Mouse (Mus musculus): ENCODE measurements around the gene Nkiras2. TPM values are rescaled to one million over a fixed set of nuclear protein-coding genes. Genes with fewer than 3 reads are reported as not detected.

Nkiras2 gene
- polyA plus RNA-seq, 1 experiment from 2014 or later: 65.4 TPM

- Histone ChIP-seq H3K4me2 (peak overlapping the region; percentile 76), H3K27ac (ENCODE audit: low read depth) (no peak overlapping the region), H3K9me3 (ENCODE audit: low read depth, low read length) (no peaks in the 10 kb centered on the region), H3K36me3 (ENCODE audit: insufficient read depth) (peaks cover 6% of the 10 kb centered on the region; the same call in 1 of the 2 replicates), H3K27me3 (ENCODE audit: insufficient read depth, low read length) (no peaks in the 10 kb centered on the region), H3K9ac (0 out of 2 replicates have a peak overlapping the region, but pooled peaks have one; percentile 17), H3K4me1 (ENCODE audit: insufficient read depth) (peaks cover 9% of the 10 kb centered on the region), H3K4me3 (ENCODE audit: low read depth, low read length) (no peak overlapping the region)
- DNase-seq: no peak
- no peak for ATAC-seq (ENCODE audit: insufficient read depth)
- 76% methylated on average over 4 of the region's 4 CpGs for WGBS
- no peak for TF ChIP-seq CTCF (IDR thresholded peaks at IDR 0.05; ENCODE audit: low read depth)
Measured at GRCm38 (mm10) chr11:100617480-100617879, 1.6 kb upstream of the Nkiras2 start.

GRCm38 (mm10) chr11:100619485-100619975 is 486 bp downstream of the Nkiras2 start:
- Histone ChIP-seq H3K4me1 (ENCODE audit: insufficient read depth) (peaks cover 15% of the 10 kb centered on the region), H3K4me2 (peak overlapping the region; percentile 76), H3K9me3 (ENCODE audit: low read depth, low read length) (no peaks in the 10 kb centered on the region), H3K27ac (ENCODE audit: low read depth) (peak overlapping the region; percentile 94), H3K27me3 (ENCODE audit: insufficient read depth, low read length) (no peaks in the 10 kb centered on the region), H3K9ac (peak overlapping the region; percentile 90), H3K4me3 (ENCODE audit: low read depth, low read length) (peak overlapping the region; percentile 88), H3K36me3 (ENCODE audit: insufficient read depth) (peaks cover 6% of the 10 kb centered on the region; the same call in 1 of the 2 replicates)
- DNase-seq: peak; percentile 99
- peak; percentile 96 for ATAC-seq (ENCODE audit: insufficient read depth)
- WGBS: under 1% methylated on average over 40 of the region's 40 CpGs
- peak; percentile 66 for TF ChIP-seq CTCF (IDR thresholded peaks at IDR 0.05; ENCODE audit: low read depth)

DNA sequence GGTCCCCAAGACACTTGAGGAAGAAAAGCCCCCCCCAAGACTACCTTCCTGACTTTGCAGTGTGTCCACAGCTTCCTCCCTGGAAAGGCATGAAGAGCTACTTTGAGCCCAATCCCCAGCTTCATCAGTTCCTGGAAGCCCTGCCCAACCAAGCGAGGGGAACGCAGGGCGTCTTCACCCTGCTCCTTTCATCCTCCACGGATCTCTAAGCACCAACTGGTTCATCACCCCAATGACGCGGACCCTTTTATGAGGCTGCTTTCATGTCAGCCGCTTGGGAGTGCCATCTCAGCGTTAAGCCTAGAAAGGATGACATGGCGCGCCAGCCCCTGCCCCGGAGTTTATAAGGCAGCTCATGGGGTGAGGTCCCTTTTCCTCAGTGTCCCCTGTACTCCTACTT is 938 bp downstream of the Nkiras2 start, which contains the start of gene Dnajc7:
Gene Dnajc7, minus strand, starts transcription at position 187 of the 400 bp plus-strand sequence.
- H3K4me1 ChIP-seq (ENCODE audit: insufficient read depth): peaks cover 15% of the 10 kb centered on the region
- ATAC-seq (ENCODE audit: insufficient read depth) (no peak), DNase-seq (no peak)
- H3K27me3 ChIP-seq (ENCODE audit: insufficient read depth, low read length): no peaks in the 10 kb centered on the region
- TF ChIP-seq CTCF (IDR thresholded peaks at IDR 0.05; ENCODE audit: low read depth): no peak
- peaks cover 6% of the 10 kb centered on the region; the same call in 1 of the 2 replicates for H3K36me3 ChIP-seq (ENCODE audit: insufficient read depth)
- peak within 1 kb of the TSS; percentile 76 for H3K4me2 ChIP-seq
- H3K9ac ChIP-seq: peak within 1 kb of the TSS; percentile 90
- H3K4me3 ChIP-seq (ENCODE audit: low read depth, low read length): peak within 1 kb of the TSS; percentile 88
- 4% methylated on average over 11 of the region's 11 CpGs for WGBS
- H3K9me3 ChIP-seq (ENCODE audit: low read depth, low read length): no peaks in the 10 kb centered on the region
- peak within 1 kb of the TSS; percentile 94 for H3K27ac ChIP-seq (ENCODE audit: low read depth)

DNA sequence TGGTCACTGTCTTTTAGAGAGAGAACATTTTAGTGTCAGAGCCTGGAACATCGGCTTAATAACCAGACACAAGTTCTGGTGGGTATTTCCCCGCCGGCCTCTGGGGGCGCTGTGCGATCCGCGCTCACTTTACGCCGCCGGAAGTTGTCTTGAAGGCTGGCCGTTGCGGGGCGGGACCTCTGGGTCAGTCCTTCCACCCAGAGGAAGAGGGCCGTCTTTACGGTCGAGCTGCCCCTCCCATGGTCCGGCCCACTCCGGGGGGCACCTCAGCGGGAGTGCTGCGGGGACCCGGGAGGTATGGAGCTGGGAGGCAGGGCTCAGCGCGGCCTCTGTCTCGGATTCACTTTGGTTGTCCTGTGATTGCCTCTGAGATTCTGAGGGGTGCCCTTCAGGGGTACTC is 3.7 kb downstream of the Nkiras2 start:
- Histone ChIP-seq H3K36me3 (ENCODE audit: insufficient read depth) (peaks cover 19% of the 10 kb centered on the region), H3K4me1 (ENCODE audit: insufficient read depth) (peaks cover 13% of the 10 kb centered on the region), H3K4me3 (ENCODE audit: low read depth, low read length) (peak overlapping the region; percentile 77), H3K27ac (ENCODE audit: low read depth) (peak overlapping the region; percentile 86), H3K27me3 (ENCODE audit: insufficient read depth, low read length) (no peaks in the 10 kb centered on the region), H3K9me3 (ENCODE audit: low read depth, low read length) (no peaks in the 10 kb centered on the region), H3K9ac (peak overlapping the region; percentile 83), H3K4me2 (peak overlapping the region; percentile 62)
- under 1% methylated on average over 24 of the region's 24 CpGs for WGBS
- peak; percentile 98 for DNase-seq
- TF ChIP-seq CTCF (IDR thresholded peaks at IDR 0.05; ENCODE audit: low read depth): peak; percentile 95
- peak; percentile 78 for ATAC-seq (ENCODE audit: insufficient read depth)

DNA sequence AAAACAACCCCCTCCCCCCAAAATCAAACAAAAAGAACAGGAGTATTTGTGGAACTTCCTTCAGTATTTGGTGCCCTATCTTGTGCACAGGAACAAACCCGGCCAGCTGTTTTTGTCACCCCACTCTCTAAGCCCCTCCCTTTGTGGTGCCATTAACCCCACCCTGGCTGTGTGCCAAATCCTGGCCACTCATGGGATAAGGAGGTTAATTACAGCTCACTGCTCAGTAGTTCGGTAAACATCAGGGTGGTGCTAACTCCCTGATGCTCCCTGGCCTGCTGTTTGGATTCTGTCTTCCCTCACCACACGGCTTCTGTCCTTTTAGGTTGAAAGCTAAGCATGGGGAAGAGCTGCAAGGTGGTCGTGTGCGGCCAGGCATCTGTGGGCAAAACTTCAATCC is 4.8 kb downstream of the Nkiras2 start:
- H3K4me1 ChIP-seq (ENCODE audit: insufficient read depth): peaks cover 9% of the 10 kb centered on the region
- H3K4me3 ChIP-seq (ENCODE audit: low read depth, low read length): peak overlapping the region; percentile 77
- no peak for ATAC-seq (ENCODE audit: insufficient read depth)
- peaks cover 19% of the 10 kb centered on the region for H3K36me3 ChIP-seq (ENCODE audit: insufficient read depth)
- peak; percentile 60 for DNase-seq
- peak overlapping the region; percentile 62 for H3K4me2 ChIP-seq
- TF ChIP-seq CTCF (IDR thresholded peaks at IDR 0.05; ENCODE audit: low read depth): no peak
- H3K9me3 ChIP-seq (ENCODE audit: low read depth, low read length): no peaks in the 10 kb centered on the region
- 35% methylated on average over 5 of the region's 5 CpGs for WGBS
- H3K27me3 ChIP-seq (ENCODE audit: insufficient read depth, low read length): no peaks in the 10 kb centered on the region
- peak overlapping the region; percentile 83 for H3K9ac ChIP-seq
- H3K27ac ChIP-seq (ENCODE audit: low read depth): no peak overlapping the region

DNA sequence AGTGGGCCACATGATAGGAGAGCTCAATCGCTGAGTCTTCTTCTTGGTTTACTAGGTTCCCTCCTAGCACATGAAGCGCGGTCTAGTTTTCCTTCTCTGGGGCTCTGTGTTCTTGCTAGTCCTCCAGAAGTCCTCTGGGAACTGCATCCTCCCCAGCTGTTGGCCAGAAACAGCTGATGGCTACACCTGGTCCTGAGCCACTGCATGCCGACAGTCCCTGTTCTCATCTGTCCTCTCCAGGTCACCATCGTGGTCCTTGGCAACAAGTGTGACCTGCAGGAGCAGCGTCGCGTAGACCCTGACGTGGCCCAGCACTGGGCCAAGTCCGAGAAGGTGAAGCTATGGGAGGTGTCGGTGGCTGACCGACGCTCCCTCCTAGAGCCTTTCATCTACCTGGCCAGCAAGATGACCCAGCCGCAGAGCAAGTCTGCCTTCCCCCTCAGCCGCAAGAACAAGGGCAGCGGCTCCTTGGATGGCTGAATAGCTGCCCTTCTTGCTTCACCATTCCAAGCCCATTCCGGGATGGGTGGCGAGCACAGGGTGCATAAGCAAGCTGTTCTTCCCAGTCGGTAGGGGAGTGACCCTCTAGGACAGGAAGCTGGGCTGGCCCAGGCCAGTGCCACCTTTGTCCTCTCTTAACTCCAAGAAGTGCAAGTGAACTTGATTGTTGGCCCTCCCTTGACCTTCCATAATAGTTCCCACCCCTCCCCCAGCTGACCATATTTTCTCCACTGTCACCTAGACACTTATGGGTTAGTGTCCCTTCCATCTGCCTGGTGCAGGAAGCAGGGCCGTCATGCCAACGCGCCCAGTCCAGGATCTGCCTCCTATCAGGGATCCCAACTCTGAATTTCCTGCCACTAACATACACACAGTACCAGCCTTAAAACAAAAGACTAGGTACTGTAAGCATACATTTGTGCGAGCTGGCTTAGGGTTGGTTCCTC is 7.0 kb downstream of the Nkiras2 start:
- no peak overlapping the region for H3K27ac ChIP-seq (ENCODE audit: low read depth)
- TF ChIP-seq CTCF (IDR thresholded peaks at IDR 0.05; ENCODE audit: low read depth): no peak
- H3K4me1 ChIP-seq (ENCODE audit: insufficient read depth): peaks cover 9% of the 10 kb centered on the region
- no peak overlapping the region for H3K9ac ChIP-seq
- WGBS: 86% methylated on average over 23 of the region's 23 CpGs
- H3K9me3 ChIP-seq (ENCODE audit: low read depth, low read length): no peaks in the 10 kb centered on the region
- ATAC-seq (ENCODE audit: insufficient read depth) (no peak), DNase-seq (no peak)
- H3K36me3 ChIP-seq (ENCODE audit: insufficient read depth): peaks cover 19% of the 10 kb centered on the region
- H3K27me3 ChIP-seq (ENCODE audit: insufficient read depth, low read length): no peaks in the 10 kb centered on the region
- no peak overlapping the region for H3K4me3 ChIP-seq (ENCODE audit: low read depth, low read length)
- H3K4me2 ChIP-seq: no peak overlapping the region

- TF ChIP-seq CTCF (IDR thresholded peaks at IDR 0.05; ENCODE audit: low read depth): peak; percentile 88
- Histone ChIP-seq H3K27ac (ENCODE audit: low read depth) (no peak overlapping the region), H3K4me3 (ENCODE audit: low read depth, low read length) (no peak overlapping the region), H3K9me3 (ENCODE audit: low read depth, low read length) (no peaks in the 10 kb centered on the region), H3K4me2 (no peak overlapping the region), H3K9ac (no peak overlapping the region), H3K27me3 (ENCODE audit: insufficient read depth, low read length) (no peaks in the 10 kb centered on the region), H3K36me3 (ENCODE audit: insufficient read depth) (peaks cover 19% of the 10 kb centered on the region), H3K4me1 (ENCODE audit: insufficient read depth) (peaks cover 9% of the 10 kb centered on the region)
- ATAC-seq (ENCODE audit: insufficient read depth): peak; percentile 42; the same call in 1 of the 2 replicates
- peak; percentile 79 for DNase-seq
- 19% methylated on average over 9 of the region's 9 CpGs for WGBS
Measured at GRCm38 (mm10) chr11:100626701-100627195, 7.7 kb downstream of the Nkiras2 start.

Measured in lung, embryonic 14.5 days (tissue).